Mouse (Mus musculus) adrenal gland (tissue): ENCODE results near the gene Tmem115.

Source experiments
- intact Hi-C: fragments of 180-260 bp; cut with DNase I; formaldehyde crosslinking; loops from one replicate; pipeline ENCODE4 v1.15.1; 2025

Tmem115 gene

GRCm38 (mm10) chr9:107521190-107521589 lies 12.6 kb upstream of the Tmem115 start:
- intact Hi-C loops, result no loop called here

GRCm38 (mm10) chr9:107521711-107522399 lies 11.9 kb upstream of the Tmem115 start:
- intact Hi-C loops, result no loop called here

GRCm38 (mm10) chr9:107522400-107522711 lies 11.4 kb upstream of the Tmem115 start:
- intact Hi-C loops, result no loop called here

- intact Hi-C loops, result no loop called here
Measured at GRCm38 (mm10) chr9:107526198-107527026, 7.3 kb upstream of the Tmem115 start.

GRCm38 (mm10) chr9:107534408-107535202 lies 860 bp downstream of the Tmem115 start:
- intact Hi-C loops, result no loop called here

GRCm38 (mm10) chr9:107538231-107538630 lies 4.5 kb downstream of the Tmem115 start:
- intact Hi-C loops, result no loop called here

- intact Hi-C loops, result no loop called here
Measured at GRCm38 (mm10) chr9:107538711-107539110, 5.0 kb downstream of the Tmem115 start.

GRCm38 (mm10) chr9:107539940-107540339 lies 6.2 kb downstream of the Tmem115 start:
- intact Hi-C loops, result no loop called here

GRCm38 (mm10) chr9:107540420-107540819 lies 6.7 kb downstream of the Tmem115 start:
- intact Hi-C loops, result no loop called here

- intact Hi-C loops, result no loop called here
Measured at GRCm38 (mm10) chr9:107541005-107541404, 7.3 kb downstream of the Tmem115 start.

- intact Hi-C loops, result no loop called here
Measured at GRCm38 (mm10) chr9:107541474-107542351, 8.0 kb downstream of the Tmem115 start, which contains the start of the genes Cyb561d2 and Nprl2. Cyb561d2 (minus strand) TSS chr9:107542193. Nprl2 (plus strand) TSS chr9:107542226.

- intact Hi-C loops, result no loop called here
Measured at GRCm38 (mm10) chr9:107542352-107542686, 8.6 kb downstream of the Tmem115 start.

GRCm38 (mm10) chr9:107542721-107543120 lies 9.0 kb downstream of the Tmem115 start:
- intact Hi-C loops, result no loop called here

- intact Hi-C loops, result no loop called here
Measured at GRCm38 (mm10) chr9:107543299-107543698, 9.6 kb downstream of the Tmem115 start.

- intact Hi-C loops, result no loop called here
Measured at GRCm38 (mm10) chr9:107544196-107544700, 10.5 kb downstream of the Tmem115 start.

GRCm38 (mm10) chr9:107544729-107545128 lies 11.0 kb downstream of the Tmem115 start:
- intact Hi-C loops, result no loop called here

- intact Hi-C loops, result no loop called here
Measured at GRCm38 (mm10) chr9:107545199-107545598, 11.5 kb downstream of the Tmem115 start.

- intact Hi-C loops, result no loop called here
Measured at GRCm38 (mm10) chr9:107545602-107546001, 11.9 kb downstream of the Tmem115 start.

GRCm38 (mm10) chr9:107547026-107547425 lies 13.3 kb downstream of the Tmem115 start, which contains the start of gene Zmynd10:
Zmynd10 (plus strand) TSS chr9:107547298.
- intact Hi-C loops, result no loop called here

GRCm38 (mm10) chr9:107547957-107548356 lies 14.2 kb downstream of the Tmem115 start:
- intact Hi-C loops, result no loop called here

GRCm38 (mm10) chr9:107548820-107549219 lies 15.1 kb downstream of the Tmem115 start:
- intact Hi-C loops, result no loop called here
